Mouse (Mus musculus): ENCODE data around the gene Unk.
"Not testable (repeated sequence)": the region's sequence is repeated elsewhere in the genome, so short reads cannot be mapped to it uniquely, and the experiment has no call there.

Unk gene

GRCm38 (mm10) chr11:116088741-116089394, 58.7 kb downstream of the Unk start:
- DNase-seq (ENCODE audit: low read depth), result no peak

GRCm38 (mm10) chr11:116089545-116089944, 59.4 kb downstream of the Unk start:
- no peak for DNase-seq (ENCODE audit: low read depth)

GRCm38 (mm10) chr11:116091591-116091990, 61.5 kb downstream of the Unk start:
- no peak for DNase-seq (ENCODE audit: low read depth)

DNA sequence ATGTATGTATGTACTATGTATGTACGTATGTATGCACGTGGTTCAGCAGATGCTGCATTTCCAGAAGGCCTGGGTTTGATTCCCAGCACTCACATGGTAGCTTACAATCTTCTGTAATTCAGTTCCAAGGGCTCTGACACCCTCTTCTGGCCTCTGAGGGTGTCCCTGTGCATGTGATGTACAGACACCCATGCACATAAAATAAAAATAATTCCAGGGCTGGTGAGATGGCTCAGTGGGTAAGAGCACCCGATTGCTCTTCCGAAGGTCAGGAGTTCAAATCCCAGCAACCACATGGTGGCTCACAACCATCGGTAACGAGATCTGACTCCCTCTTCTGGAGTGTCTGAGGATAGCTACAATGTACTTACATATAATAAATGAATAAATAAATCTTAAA, 62.8 kb downstream of the Unk start:
- not testable (repeated sequence) for DNase-seq (ENCODE audit: low read depth)

GRCm38 (mm10) chr11:116093771-116094565, 63.8 kb downstream of the Unk start:
- DNase-seq (ENCODE audit: low read depth), result no peak

- no peak for DNase-seq (ENCODE audit: low read depth)
Observed at GRCm38 (mm10) chr11:116095573-116095972, 65.5 kb downstream of the Unk start.

- no peak for DNase-seq (ENCODE audit: low read depth)
Observed at GRCm38 (mm10) chr11:116096213-116097108, 66.3 kb downstream of the Unk start.

DNA sequence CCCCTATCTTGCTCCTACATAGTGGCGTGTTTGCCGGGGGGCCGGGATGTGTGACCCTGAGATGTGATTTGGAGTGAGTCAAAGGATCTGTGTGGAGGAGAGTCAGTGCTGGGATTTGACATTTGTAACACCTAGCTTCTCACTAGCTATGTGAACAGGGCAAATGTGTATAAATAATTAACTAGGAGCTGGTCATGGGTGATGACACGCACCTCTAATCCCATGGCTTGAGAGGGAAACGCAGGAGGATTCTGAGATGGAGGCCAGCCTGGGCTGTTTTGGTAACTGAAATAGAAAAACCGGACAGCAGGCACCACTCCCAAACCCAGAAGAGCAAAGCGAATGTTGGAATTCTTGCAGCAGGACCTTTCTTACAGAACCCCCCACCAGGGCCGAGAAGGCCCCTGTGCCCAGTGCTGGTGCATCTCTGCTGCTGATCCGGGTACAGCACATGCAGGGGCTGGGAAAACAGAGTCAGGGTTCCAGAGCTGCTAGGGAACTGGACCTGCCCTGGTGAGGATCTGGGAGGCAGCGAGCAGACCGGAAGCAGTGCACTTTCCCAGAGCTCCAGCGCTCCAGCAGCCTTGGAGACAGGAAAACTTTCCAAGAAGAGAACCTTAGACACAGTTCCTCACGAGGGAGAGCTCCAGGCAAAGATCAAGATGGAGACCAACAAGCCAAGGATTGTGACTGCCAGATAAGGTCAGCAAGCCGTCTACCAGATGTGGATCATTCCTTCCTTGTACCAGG, 68.8 kb downstream of the Unk start:
- no peak for DNase-seq (ENCODE audit: low read depth)

DNA sequence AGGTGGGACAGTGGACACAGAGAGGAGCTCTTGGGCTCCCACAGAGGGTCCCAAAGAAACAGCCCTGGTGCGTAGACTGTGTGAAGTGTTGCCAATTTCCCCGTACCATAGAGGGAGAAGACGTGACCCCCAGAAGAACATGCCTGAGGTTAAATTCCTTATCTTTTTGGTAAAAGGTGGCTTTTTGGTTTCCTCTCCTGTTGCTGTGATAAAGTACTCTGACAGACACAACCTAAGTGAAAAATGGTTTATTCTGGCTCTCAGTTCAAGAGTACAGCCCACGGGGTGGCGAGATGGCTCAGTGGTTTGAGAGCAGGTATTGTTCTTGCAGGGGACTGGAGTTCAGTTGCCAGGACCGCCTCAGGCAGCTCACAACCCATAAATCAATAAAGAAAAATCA, 69.3 kb downstream of the Unk start:
- DNase-seq (ENCODE audit: low read depth), result no peak

DNA sequence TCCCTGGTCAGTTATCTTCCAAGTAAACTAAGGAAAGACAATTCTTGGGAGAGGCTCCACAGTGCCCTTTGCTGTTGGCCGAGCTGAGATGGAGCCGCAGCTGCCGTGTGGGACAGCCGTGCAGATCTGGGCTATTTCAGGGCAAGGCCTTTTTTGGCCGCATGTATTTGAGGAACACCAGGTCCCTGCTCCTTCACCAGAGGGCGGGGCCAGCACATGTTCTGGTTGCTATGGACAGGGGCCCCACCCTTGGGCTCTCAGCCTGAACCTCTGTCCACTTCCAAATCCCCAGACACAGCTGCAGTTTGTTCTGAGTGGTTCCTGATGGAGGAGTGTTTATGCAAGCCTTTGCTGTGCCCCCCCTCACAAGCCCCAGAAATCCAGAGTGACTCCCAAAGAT, 70.3 kb downstream of the Unk start:
- no peak for DNase-seq (ENCODE audit: low read depth)

- DNase-seq (ENCODE audit: low read depth), result no peak
Observed at GRCm38 (mm10) chr11:116100839-116101238, 70.7 kb downstream of the Unk start.

GRCm38 (mm10) chr11:116101931-116102381, 71.8 kb downstream of the Unk start:
- no peak for DNase-seq (ENCODE audit: low read depth)

DNA sequence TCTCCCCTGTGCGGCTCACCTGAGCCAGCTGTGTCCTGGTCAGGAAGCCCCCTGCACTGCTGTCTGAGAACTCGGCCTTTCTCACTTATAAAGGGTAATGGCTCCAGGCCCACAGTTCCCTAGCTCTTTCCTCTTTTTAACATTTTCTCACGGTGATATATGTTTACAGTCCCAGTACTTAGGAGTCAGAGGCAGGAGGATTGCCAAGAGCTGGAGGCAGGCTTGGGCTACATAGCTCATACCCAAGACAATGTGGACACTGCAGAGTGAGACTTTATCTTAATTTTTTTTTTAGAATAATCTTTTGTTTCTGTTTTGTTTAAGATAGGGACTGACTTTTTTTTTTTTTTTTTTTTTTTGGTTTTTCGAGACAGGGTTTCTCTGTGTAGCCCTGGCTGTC, 72.3 kb downstream of the Unk start:
- DNase-seq (ENCODE audit: low read depth), result no peak

- no peak for DNase-seq (ENCODE audit: low read depth)
Observed at GRCm38 (mm10) chr11:116103572-116103971, 73.5 kb downstream of the Unk start.

DNA sequence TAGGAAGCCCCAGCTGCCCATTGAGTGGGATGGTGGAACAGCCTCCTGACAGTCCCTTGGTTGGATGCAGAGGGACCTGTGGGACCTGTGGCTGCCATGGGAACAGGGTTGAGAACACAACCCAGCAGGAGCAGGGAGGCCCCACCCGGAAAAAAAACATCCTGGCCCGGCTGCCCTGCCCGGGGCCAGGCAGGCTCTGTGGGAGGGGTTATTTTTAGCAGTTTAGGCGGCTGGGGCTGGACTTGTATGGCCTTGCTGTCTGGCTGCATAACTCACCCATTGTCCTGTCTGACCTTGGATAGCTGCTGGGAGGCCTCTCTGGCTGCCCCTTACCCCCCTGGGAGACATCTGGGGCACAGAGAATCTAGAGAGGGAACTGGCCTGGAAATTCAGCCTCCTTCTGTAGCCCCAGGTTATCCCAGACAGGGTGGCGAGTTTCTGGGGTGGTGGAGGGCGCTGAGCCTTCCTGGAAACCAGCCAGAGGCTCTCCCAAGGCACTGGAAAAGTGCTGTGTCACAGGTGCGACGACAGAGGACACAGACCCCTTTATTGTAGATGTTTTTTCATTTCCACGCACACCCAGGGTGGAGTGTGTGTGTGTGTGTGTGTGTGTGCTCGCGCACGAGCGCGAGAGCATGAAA, 74.0 kb downstream of the Unk start:
- no peak for DNase-seq (ENCODE audit: low read depth)

DNA sequence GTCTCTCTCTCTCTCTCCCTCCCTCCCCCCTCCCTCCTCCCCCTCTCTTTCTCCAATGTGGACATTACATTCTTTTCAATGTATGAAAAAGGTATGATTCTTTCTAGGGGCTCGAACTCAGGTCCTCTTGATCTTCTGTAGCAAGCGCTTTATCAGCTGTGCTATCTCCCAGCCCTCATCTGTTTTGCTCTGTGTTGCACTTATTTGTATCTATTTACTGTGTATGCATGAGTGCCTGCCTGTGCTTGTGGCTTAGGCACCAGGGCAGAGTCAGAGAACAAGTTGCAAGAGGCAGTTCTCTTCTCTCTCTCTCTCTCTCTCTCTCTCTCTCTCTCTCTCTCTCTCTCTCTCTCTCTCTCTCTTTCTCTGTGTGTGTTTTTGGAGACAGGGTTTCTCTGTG, 74.9 kb downstream of the Unk start:
- DNase-seq (ENCODE audit: low read depth), result no peak

GRCm38 (mm10) chr11:116106154-116106962, 76.2 kb downstream of the Unk start:
- DNase-seq (ENCODE audit: low read depth), result no peak

- DNase-seq (ENCODE audit: low read depth), result no peak
Observed at GRCm38 (mm10) chr11:116106963-116107776, 77.0 kb downstream of the Unk start.

DNA sequence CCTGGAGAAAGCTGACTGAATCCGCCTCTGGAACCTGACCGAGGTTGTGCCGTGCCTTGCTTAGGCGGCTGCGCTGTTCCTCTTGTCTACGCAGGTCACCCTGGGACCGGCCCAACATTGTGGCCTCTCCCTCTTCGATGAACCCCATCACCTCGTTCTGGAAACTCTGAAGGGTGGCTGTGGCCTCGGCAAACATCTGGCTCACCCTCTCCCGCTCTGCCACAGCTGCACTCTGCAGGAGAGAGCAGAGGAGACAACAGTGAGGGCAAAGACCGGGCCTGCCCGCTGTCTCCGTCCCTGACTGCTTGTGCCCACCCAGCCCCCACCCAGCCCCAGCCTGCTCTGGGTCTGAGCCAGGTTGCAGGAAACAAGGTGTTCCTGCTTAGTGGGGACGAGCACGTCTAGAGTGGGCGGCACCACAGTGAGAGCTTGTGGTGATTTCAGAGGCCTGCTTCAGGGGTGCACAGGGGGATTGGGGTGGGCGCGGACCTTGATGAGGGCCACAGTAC, 77.7 kb downstream of the Unk start:
- DNase-seq (ENCODE audit: low read depth), result no peak

Data from c-Kit-positive CD71-positive TER-119-negative erythroid progenitor cells, embryonic 14.5 days (primary cell).